Comparison of ENCODE assay signal across 21 mouse cellular contexts in the genomic region with DNA sequence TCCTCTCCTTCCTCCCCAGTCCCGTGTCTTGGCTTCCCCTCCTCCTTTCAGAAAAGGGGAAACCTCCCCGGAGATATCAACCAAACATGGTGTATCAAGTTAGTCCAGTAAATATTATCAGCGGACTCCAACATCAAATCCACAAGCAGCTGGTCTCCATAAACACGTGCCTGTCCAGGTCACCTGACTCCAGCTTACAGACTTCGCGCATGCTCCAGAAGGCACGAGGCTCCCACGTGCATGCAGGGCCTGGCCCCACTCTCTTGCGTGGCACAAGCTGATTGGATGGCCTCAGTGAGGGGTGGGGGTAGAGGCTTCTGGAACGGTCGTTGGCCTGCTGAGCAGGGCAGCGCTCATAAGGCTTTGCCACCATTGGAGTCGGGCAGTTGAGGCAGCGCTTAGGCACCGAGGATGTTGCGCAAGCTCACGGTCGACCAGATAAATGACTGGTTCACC. TPM values are rescaled to one million over a fixed set of nuclear protein-coding genes. Genes with fewer than 3 reads are reported as not detected.
A peak's percentile ranks its signal among the peaks of the same experiment; 100 is the strongest.
DNase-seq lines count a peak whose midpoint lies in the region; TF ChIP-seq lines count a peak whose summit lies in the region.
"Had no signal": no experiment of that assay in that cellular context is flagged by ENCODE, and none has a peak within 500 bp of the region (broad histone marks: within the 10 kb centered on the region; RNA-seq: fewer than 3 reads in every experiment).

A gene (plus strand): TSS at position 329 of the 456 bp plus-strand sequence.

- DNase-seq in 416B (ENCODE audit: low read depth) (peak; percentile 11), R1 (ENCODE audit: low read depth, low spot score) (peak; percentile 60)
- DNase-seq in testis, postnatal 10 days (ENCODE audit: low spot score): peak; percentile 55
- DNase-seq in cerebellum, postnatal 36 days: no peak
- no peak for DNase-seq in spleen, postnatal 4 days (ENCODE audit: low spot score in 2 of 2)
- DNase-seq in cerebellum, adult 8-10 months: no peak
- DNase-seq: adrenal gland, adult 2 months; adrenal gland, postnatal 14 days; cerebellum, adult 11 months; cerebellum, adult 2 months; cerebellum, postnatal 10 days; forebrain, postnatal 0 days; gastrocnemius, adult 2 months; gastrocnemius, postnatal 14 days; heart, adult 11 months had no signal

- no peaks in the 10 kb centered on the region for H3K36me3 ChIP-seq in C2C12 (ENCODE audit: control insufficient read depth, insufficient read depth)
- H3K36me3 ChIP-seq: embryonic facial prominence, embryonic 12.5 days; embryonic facial prominence, embryonic 15.5 days; G1E; hindbrain, embryonic 12.5 days; hindbrain, embryonic 15.5 days had no signal

- peaks cover 2% of the 10 kb centered on the region for H3K79me3 ChIP-seq in C2C12 (ENCODE audit: low read depth)

- TF ChIP-seq CTCF in C2C12 (IDR thresholded peaks at IDR 0.05; ENCODE audit: control insufficient read depth, insufficient read depth, insufficient read length): no peak

- peaks cover 3% of the 10 kb centered on the region for H3K79me2 ChIP-seq in C2C12 (ENCODE audit: control insufficient read depth, insufficient read depth)

- H3K27me3 ChIP-seq in C2C12 (ENCODE audit: control insufficient read depth, insufficient read depth, insufficient read length): no peaks in the 10 kb centered on the region
- H3K27me3 ChIP-seq: embryonic facial prominence, embryonic 12.5 days; embryonic facial prominence, embryonic 15.5 days; hindbrain, embryonic 12.5 days; hindbrain, embryonic 15.5 days had no signal

- H3K4me3 ChIP-seq in C2C12 (ENCODE audit: insufficient read depth, poor library complexity, severe bottlenecking): no peak within 1 kb of the TSS
- H3K4me3 ChIP-seq: embryonic facial prominence, embryonic 12.5 days; embryonic facial prominence, embryonic 15.5 days; gastrocnemius, adult 2 months; hindbrain, embryonic 12.5 days; hindbrain, embryonic 15.5 days had no signal

- H3ac ChIP-seq in C2C12 (ENCODE audit: control insufficient read depth, insufficient read length, low read depth): no peak within 1 kb of the TSS

TF ChIP-seq in C2C12, 6 proteins besides CTCF, POLR2A, EP300 and RAD21:
- TF ChIP-seq MYOG (IDR thresholded peaks at IDR 0.05; ENCODE audit: control insufficient read depth, extremely low read depth, insufficient read length) (no peak), FOSL1 (IDR thresholded peaks at IDR 0.05; ENCODE audit: insufficient read depth, low read length, poor library complexity, severe bottlenecking) (no peak), MAX (IDR thresholded peaks at IDR 0.05) (no peak), CEBPB (IDR thresholded peaks at IDR 0.05; ENCODE audit: low read depth) (peak; percentile 12), MYOD1 (IDR thresholded peaks at IDR 0.05; ENCODE audit: control insufficient read depth, insufficient read length, low read depth) (no peak), USF1 (IDR thresholded peaks at IDR 0.05; ENCODE audit: low read depth) (no peak)

RNA-seq across cellular contexts. Expression of the gene that starts here (rescaled TPM):
- 0.20 TPM for polyA plus RNA-seq in C2C12 (2012; fragmentation: generic; extraction: Trizol)
- polyA plus RNA-seq: adrenal gland, adult 2 months; G1E had no signal

Comparison
In these comparisons a context has a peak if more than half of its experiments do, and no peak if none do; other contexts are left out.
1. DNase-seq: peak in 416B (single experiment), R1 (single experiment) and testis, postnatal 10 days (single experiment); none in cerebellum, postnatal 36 days (0 of 2), spleen, postnatal 4 days (0 of 2) and cerebellum, adult 8-10 months (single experiment).